Mouse (Mus musculus) kidney, embryonic 15.5 days (tissue): ENCODE data around the gene Pdk1. TPM values are rescaled to one million over a fixed set of nuclear protein-coding genes. Genes with fewer than 3 reads are reported as not detected.
"Not testable (repeated sequence)": the region's sequence is repeated elsewhere in the genome, so short reads cannot be mapped to it uniquely, and the experiment has no call there.

ENCODE experiments used
- ATAC-seq: fragments of 200-750 bp; cut with Nextera tagmentation; replicated peaks from 2 replicates; pipeline ENCODE4 v1.8.0; 2017; ENCODE audit warnings: moderate TSS enrichment; ENCODE audit not compliant: low FRiP score
- H3K27ac ChIP-seq: fragments of 300-500 bp; sonication (generic); 2 replicates; pipeline ENCODE4 v1.5.1; 2015; ENCODE audit warnings: mild to moderate bottlenecking, inconsistent platforms
- H3K27me3 ChIP-seq: fragments of 300-500 bp; sonication (generic); 2 replicates; pipeline ENCODE4 v1.6.1; 2015; ENCODE audit warnings: inconsistent platforms
- H3K36me3 ChIP-seq: fragments of 300-500 bp; sonication (generic); 2 replicates; pipeline ENCODE4 v1.6.1; 2015; ENCODE audit warnings: inconsistent platforms
- H3K4me1 ChIP-seq: fragments of 300-500 bp; sonication (generic); 2 replicates; pipeline ENCODE4 v1.6.1; 2015; ENCODE audit warnings: inconsistent platforms
- H3K4me2 ChIP-seq: fragments of 300-500 bp; sonication (generic); 2 replicates; pipeline ENCODE4 v1.6.1; 2015; ENCODE audit warnings: moderate library complexity, mild to moderate bottlenecking, inconsistent platforms
- H3K4me3 ChIP-seq: fragments of 300-500 bp; sonication (generic); replicated peaks from 2 replicates; pipeline ENCODE4 v1.5.1; 2015; ENCODE audit warnings: mild to moderate bottlenecking, inconsistent platforms
- H3K9ac ChIP-seq: fragments of 300-500 bp; sonication (generic); 2 replicates; pipeline ENCODE4 v1.6.1; 2015; ENCODE audit warnings: mild to moderate bottlenecking, inconsistent platforms
- H3K9me3 ChIP-seq: fragments of 300-500 bp; sonication (generic); replicated peaks from 2 replicates; pipeline ENCODE4 v1.6.1; 2016; ENCODE audit warnings: inconsistent platforms
- WGBS: fragments of 180-500 bp; shearing (Covaris S2); methylation state at CpG from one replicate; pipeline ENCODE4 v1.1.7; 2015; ENCODE audit warnings: mixed read lengths; 5-methylcytosine and 5-hydroxymethylcytosine counted together
- polyA plus RNA-seq: library from polyadenylated mRNA; unstranded; fragments of >200 nt; fragmentation: Nextera tagmentation; extraction: Ambion mirVana; gene quantifications from 2 replicates; pipeline ENCODE4 v1.2.1, GENCODE M21; 2015

Gene Pdk1
- polyA plus RNA-seq, 1 experiment from 2014 or later: 44.4 TPM

GRCm38 (mm10) chr2:71905154-71905553 lies 32.1 kb downstream of the Pdk1 start:
- peaks cover 12% of the 10 kb centered on the region for H3K36me3 ChIP-seq
- no peaks in the 10 kb centered on the region for H3K9me3 ChIP-seq
- 84% methylated on average over 7 of the region's 7 CpGs for WGBS
- H3K4me3 ChIP-seq: no peak overlapping the region
- H3K4me1 ChIP-seq: no peaks in the 10 kb centered on the region
- no peak overlapping the region for H3K27ac ChIP-seq
- ATAC-seq: no peak
- no peak overlapping the region for H3K9ac ChIP-seq
- no peaks in the 10 kb centered on the region for H3K27me3 ChIP-seq
- H3K4me2 ChIP-seq: no peak overlapping the region

GRCm38 (mm10) chr2:71906356-71906755 lies 33.3 kb downstream of the Pdk1 start:
- not testable (repeated sequence) for H3K27me3 ChIP-seq, H3K9me3 ChIP-seq, H3K27ac ChIP-seq, ATAC-seq, H3K4me2 ChIP-seq, H3K4me1 ChIP-seq, H3K9ac ChIP-seq, H3K4me3 ChIP-seq, H3K36me3 ChIP-seq
- WGBS: 93% methylated on average over 8 of the region's 8 CpGs

GRCm38 (mm10) chr2:71913911-71914310 lies 40.9 kb downstream of the Pdk1 start:
- no peak overlapping the region for H3K27ac ChIP-seq
- no peak overlapping the region for H3K4me3 ChIP-seq
- no peak for ATAC-seq
- no peaks in the 10 kb centered on the region for H3K36me3 ChIP-seq
- WGBS: 77% methylated on average over 10 of the region's 10 CpGs
- H3K9me3 ChIP-seq: no peaks in the 10 kb centered on the region
- no peak overlapping the region for H3K9ac ChIP-seq
- no peak overlapping the region for H3K4me2 ChIP-seq
- 0 out of 2 replicates have a peak, but pooled peaks cover 2% of the 10 kb centered on the region for H3K27me3 ChIP-seq
- peaks cover 9% of the 10 kb centered on the region; the same call in 1 of the 2 replicates for H3K4me1 ChIP-seq

GRCm38 (mm10) chr2:71919227-71919647 lies 46.2 kb downstream of the Pdk1 start:
- no peaks in the 10 kb centered on the region for H3K36me3 ChIP-seq
- H3K4me2 ChIP-seq: no peak overlapping the region
- no peak overlapping the region for H3K27ac ChIP-seq
- H3K9me3 ChIP-seq: no peaks in the 10 kb centered on the region
- H3K27me3 ChIP-seq: 0 out of 2 replicates have a peak, but pooled peaks cover 2% of the 10 kb centered on the region
- 42% methylated on average over 11 of the region's 11 CpGs for WGBS
- H3K9ac ChIP-seq: no peak overlapping the region
- H3K4me1 ChIP-seq: peaks cover 14% of the 10 kb centered on the region
- peak; percentile 67 for ATAC-seq
- H3K4me3 ChIP-seq: no peak overlapping the region

- not testable (repeated sequence) for H3K4me3 ChIP-seq, H3K4me1 ChIP-seq, H3K27ac ChIP-seq, H3K9me3 ChIP-seq, ATAC-seq, H3K9ac ChIP-seq, H3K36me3 ChIP-seq, H3K27me3 ChIP-seq, H3K4me2 ChIP-seq
- WGBS: 94% methylated on average over 2 of the region's 2 CpGs
Observed at GRCm38 (mm10) chr2:71924931-71925330, 51.9 kb downstream of the Pdk1 start.

- H3K36me3 ChIP-seq: no peaks in the 10 kb centered on the region
- no peak overlapping the region for H3K27ac ChIP-seq
- no peaks in the 10 kb centered on the region for H3K9me3 ChIP-seq
- peaks cover 4% of the 10 kb centered on the region; the same call in 1 of the 2 replicates for H3K4me1 ChIP-seq
- ATAC-seq: no peak
- no peak overlapping the region for H3K4me2 ChIP-seq
- H3K4me3 ChIP-seq: no peak overlapping the region
- WGBS: 91% methylated on average over 8 of the region's 8 CpGs
- H3K9ac ChIP-seq: no peak overlapping the region
- H3K27me3 ChIP-seq: no peaks in the 10 kb centered on the region
Observed at GRCm38 (mm10) chr2:71934046-71934445, 61.0 kb downstream of the Pdk1 start.

- Histone ChIP-seq H3K27ac (no peak overlapping the region), H3K4me3 (no peak overlapping the region), H3K9ac (no peak overlapping the region), H3K36me3 (no peaks in the 10 kb centered on the region), H3K27me3 (no peaks in the 10 kb centered on the region), H3K9me3 (no peaks in the 10 kb centered on the region), H3K4me2 (no peak overlapping the region), H3K4me1 (peaks cover 4% of the 10 kb centered on the region; the same call in 1 of the 2 replicates)
- ATAC-seq: no peak
- WGBS: 94% methylated on average over 1 of the region's 1 CpGs
Observed at GRCm38 (mm10) chr2:71936711-71937110, 63.7 kb downstream of the Pdk1 start.

GRCm38 (mm10) chr2:71937649-71938308 lies 64.8 kb downstream of the Pdk1 start:
- Histone ChIP-seq H3K27ac (no peak overlapping the region), H3K4me1 (peaks cover 4% of the 10 kb centered on the region; the same call in 1 of the 2 replicates), H3K9me3 (no peaks in the 10 kb centered on the region), H3K9ac (no peak overlapping the region), H3K4me3 (no peak overlapping the region), H3K4me2 (no peak overlapping the region), H3K36me3 (no peaks in the 10 kb centered on the region), H3K27me3 (no peaks in the 10 kb centered on the region)
- 87% methylated on average over 3 of the region's 3 CpGs for WGBS
- ATAC-seq: no peak

- no peak for ATAC-seq
- no peak overlapping the region for H3K9ac ChIP-seq
- H3K36me3 ChIP-seq: no peaks in the 10 kb centered on the region
- H3K4me3 ChIP-seq: no peak overlapping the region
- H3K4me1 ChIP-seq: peaks cover 4% of the 10 kb centered on the region; the same call in 1 of the 2 replicates
- 40% methylated on average over 6 of the region's 6 CpGs for WGBS
- H3K4me2 ChIP-seq: no peak overlapping the region
- no peaks in the 10 kb centered on the region for H3K27me3 ChIP-seq
- H3K9me3 ChIP-seq: no peaks in the 10 kb centered on the region
- H3K27ac ChIP-seq: no peak overlapping the region
Observed at GRCm38 (mm10) chr2:71938716-71939393, 65.8 kb downstream of the Pdk1 start.

- ATAC-seq: no peak
- Histone ChIP-seq H3K36me3 (no peaks in the 10 kb centered on the region), H3K4me3 (no peak overlapping the region), H3K9me3 (no peaks in the 10 kb centered on the region), H3K27ac (no peak overlapping the region), H3K27me3 (no peaks in the 10 kb centered on the region), H3K4me1 (peaks cover 4% of the 10 kb centered on the region; the same call in 1 of the 2 replicates), H3K4me2 (no peak overlapping the region), H3K9ac (no peak overlapping the region)
- 94% methylated on average over 3 of the region's 3 CpGs for WGBS
Observed at GRCm38 (mm10) chr2:71941005-71941720, 68.1 kb downstream of the Pdk1 start.

- Histone ChIP-seq H3K4me3 (no peak overlapping the region), H3K9me3 (no peaks in the 10 kb centered on the region), H3K27ac (no peak overlapping the region), H3K4me1 (peaks cover 4% of the 10 kb centered on the region; the same call in 1 of the 2 replicates), H3K4me2 (no peak overlapping the region), H3K9ac (no peak overlapping the region), H3K27me3 (no peaks in the 10 kb centered on the region), H3K36me3 (no peaks in the 10 kb centered on the region)
- no peak for ATAC-seq
- WGBS: 91% methylated on average over 5 of the region's 5 CpGs
Observed at GRCm38 (mm10) chr2:71941721-71942087, 68.7 kb downstream of the Pdk1 start.

- Histone ChIP-seq H3K9ac (no peak overlapping the region), H3K36me3 (no peaks in the 10 kb centered on the region), H3K27ac (no peak overlapping the region), H3K4me3 (no peak overlapping the region), H3K9me3 (peaks cover 3% of the 10 kb centered on the region; the same call in 1 of the 2 replicates), H3K27me3 (no peaks in the 10 kb centered on the region), H3K4me2 (no peak overlapping the region), H3K4me1 (no peaks in the 10 kb centered on the region)
- WGBS: 88% methylated on average over 4 of the region's 4 CpGs
- ATAC-seq: no peak
Observed at GRCm38 (mm10) chr2:71951212-71951611, 78.2 kb downstream of the Pdk1 start.
